Mouse (Mus musculus) cerebellum, postnatal 10 days (tissue): ENCODE measurements around the gene Rai1.

Experiments
- DNase-seq, 2 experiments: peaks; one replicate each; pipeline ENCODE4 v3.0.0; 2021; ENCODE audit warnings: mixed read lengths in 2 of 2

Gene Rai1

GRCm38 (mm10) chr11:60104810-60105592, at the start of gene Rai1:
Gene Rai1, plus strand, starts transcription at chr11:60105013.
- DNase-seq = peak; percentile 98 to 99

- DNase-seq = no peak
These were observed 48.3 kb upstream of the Rai1 start for GRCm38 (mm10) chr11:60056520-60056919.

- peak in 1 of 2 experiments; percentile 28 for DNase-seq
These were observed 46.8 kb upstream of the Rai1 start for GRCm38 (mm10) chr11:60057987-60058386.

GRCm38 (mm10) chr11:60058441-60058840, 46.4 kb upstream of the Rai1 start:
- peak; percentile 56 to 66 for DNase-seq

- DNase-seq = no peak
These were observed 44.8 kb upstream of the Rai1 start for GRCm38 (mm10) chr11:60060026-60060425.

GRCm38 (mm10) chr11:60061504-60062006, 43.3 kb upstream of the Rai1 start:
- DNase-seq = no peak

- no peak for DNase-seq
These were observed 39.5 kb upstream of the Rai1 start for GRCm38 (mm10) chr11:60065267-60065666.

- DNase-seq = no peak
These were observed 37.2 kb upstream of the Rai1 start for GRCm38 (mm10) chr11:60067646-60068045.

- no peak for DNase-seq
These were observed 36.2 kb upstream of the Rai1 start for GRCm38 (mm10) chr11:60068631-60069030.

GRCm38 (mm10) chr11:60070599-60070998, 34.2 kb upstream of the Rai1 start:
- DNase-seq = peak; percentile 84 to 87

GRCm38 (mm10) chr11:60071221-60071620, 33.6 kb upstream of the Rai1 start:
- peak; percentile 75 to 79 for DNase-seq

- no peak for DNase-seq
These were observed 31.7 kb upstream of the Rai1 start for GRCm38 (mm10) chr11:60073121-60073520.

- peak; percentile 93 for DNase-seq
These were observed 30.8 kb upstream of the Rai1 start for GRCm38 (mm10) chr11:60073936-60074502.

- DNase-seq = peak; percentile 51 to 53
These were observed 28.6 kb upstream of the Rai1 start for GRCm38 (mm10) chr11:60076183-60076582.

GRCm38 (mm10) chr11:60076790-60077189, 28.0 kb upstream of the Rai1 start:
- DNase-seq = peak; percentile 92 to 94

GRCm38 (mm10) chr11:60084589-60084988, 20.2 kb upstream of the Rai1 start:
- DNase-seq = peak; percentile 68 to 80

GRCm38 (mm10) chr11:60086676-60087075, 18.1 kb upstream of the Rai1 start:
- no peak for DNase-seq

- DNase-seq = peak; percentile 80 to 84
These were observed 15.9 kb upstream of the Rai1 start for GRCm38 (mm10) chr11:60088947-60089346.

- no peak for DNase-seq
These were observed 14.0 kb upstream of the Rai1 start for GRCm38 (mm10) chr11:60090696-60091421.

GRCm38 (mm10) chr11:60091422-60091761, 13.4 kb upstream of the Rai1 start:
- DNase-seq = peak in 1 of 2 experiments; percentile 34

- peak; percentile 70 to 71 for DNase-seq
These were observed 11.6 kb upstream of the Rai1 start for GRCm38 (mm10) chr11:60093227-60093626.

GRCm38 (mm10) chr11:60093984-60094587, 10.7 kb upstream of the Rai1 start:
- peak; percentile 48 to 63 for DNase-seq
